Comparison of ENCODE assay signal across 7 mouse cellular contexts in genomic region chr9:57940349-57940794, GRCm38 (mm10). TPM values are rescaled to one million over a fixed set of nuclear protein-coding genes. Genes with fewer than 3 reads are reported as not detected.
DNase-seq lines count a peak whose midpoint lies in the region; ATAC-seq and TF ChIP-seq lines count a peak whose summit lies in the region.

No protein-coding gene starts in this region.

- no peaks in the 10 kb centered on the region for H3K9me3 ChIP-seq in forebrain, embryonic 10.5 days
- H3K9me3 ChIP-seq in kidney, postnatal 0 days (replicated peaks; ENCODE audit: low read length), result no peaks in the 10 kb centered on the region
- H3K9me3 ChIP-seq in midbrain, embryonic 11.5 days (ENCODE audit: control insufficient read depth, low read length), result no peaks in the 10 kb centered on the region

- H3K4me1 ChIP-seq in forebrain, embryonic 10.5 days, result peaks cover 47% of the 10 kb centered on the region
- H3K4me1 ChIP-seq in kidney, postnatal 0 days (replicated peaks; ENCODE audit: insufficient read depth, low read length), result peaks cover 8% of the 10 kb centered on the region; the same call in 1 of the 2 replicates
- H3K4me1 ChIP-seq in midbrain, embryonic 11.5 days (ENCODE audit: control insufficient read depth, insufficient read depth, low read length), result peaks cover 19% of the 10 kb centered on the region

- no peak; the same call in 1 of the 2 replicates for TF ChIP-seq POLR2A in brain, embryonic 14.5 days (IDR thresholded peaks at IDR 0.05; ENCODE audit: borderline replicate concordance, extremely low read depth, insufficient read depth, insufficient read length, poor library complexity, severe bottlenecking)

- peak overlapping the region; percentile 76 for H3K9ac ChIP-seq in kidney, postnatal 0 days (ENCODE audit: low read depth, low read length)
- H3K9ac ChIP-seq in midbrain, embryonic 11.5 days (ENCODE audit: low read length), result peak overlapping the region; percentile 77

- under 1% methylated on average over 44 of the region's 44 CpGs for WGBS in forebrain, embryonic 10.5 days
- WGBS in kidney, postnatal 0 days, result 0% methylated on average over 42 of the region's 44 CpGs
- WGBS in midbrain, embryonic 11.5 days, result under 1% methylated on average over 44 of the region's 44 CpGs

- H3K36me3 ChIP-seq in forebrain, embryonic 10.5 days (replicated peaks), result no peaks in the 10 kb centered on the region
- H3K36me3 ChIP-seq in kidney, postnatal 0 days (ENCODE audit: insufficient read depth, low read length), result no peaks in the 10 kb centered on the region
- no peaks in the 10 kb centered on the region for H3K36me3 ChIP-seq in midbrain, embryonic 11.5 days (ENCODE audit: control insufficient read depth, insufficient read depth, low read length)

- peaks cover 92% of the 10 kb centered on the region for H3K27me3 ChIP-seq in forebrain, embryonic 10.5 days (ENCODE audit: poor library complexity, severe bottlenecking)
- H3K27me3 ChIP-seq in kidney, postnatal 0 days (ENCODE audit: insufficient read depth, low read length), result 0 out of 2 replicates have a peak, but pooled peaks cover 17% of the 10 kb centered on the region
- H3K27me3 ChIP-seq in midbrain, embryonic 11.5 days (ENCODE audit: control insufficient read depth, insufficient read depth, low read length), result peaks cover 25% of the 10 kb centered on the region

- peak overlapping the region; percentile 82 for H3K4me3 ChIP-seq in forebrain, embryonic 10.5 days
- peak overlapping the region; percentile 74 for H3K4me3 ChIP-seq in kidney, postnatal 0 days (replicated peaks; ENCODE audit: low read depth, low read length)
- H3K4me3 ChIP-seq in midbrain, embryonic 11.5 days (ENCODE audit: low read depth, low read length), result peak overlapping the region; percentile 76

- peak; percentile 52; the same call in 1 of the 2 replicates for ATAC-seq in kidney, postnatal 0 days (replicated peaks; ENCODE audit: low FRiP score, low read depth)
- peak; percentile 72 for ATAC-seq in midbrain, embryonic 11.5 days (ENCODE audit: low FRiP score)
- no peak for ATAC-seq in megakaryocyte progenitor cell, adult 5-6 weeks (replicated peaks; ENCODE audit: poor library complexity)

- H3K27ac ChIP-seq in forebrain, embryonic 10.5 days, result peak overlapping the region; percentile 85
- peak overlapping the region; percentile 19; the same call in 1 of the 2 replicates for H3K27ac ChIP-seq in kidney, postnatal 0 days
- peak overlapping the region; percentile 47 for H3K27ac ChIP-seq in midbrain, embryonic 11.5 days (ENCODE audit: low read depth, low read length)

- H3K4me2 ChIP-seq in kidney, postnatal 0 days (ENCODE audit: low read length), result peak overlapping the region; percentile 99
- peak overlapping the region; percentile 65 for H3K4me2 ChIP-seq in midbrain, embryonic 11.5 days

- DNase-seq in ovary, postnatal 36 days (ENCODE audit: low spot score), result peak; percentile 50
- no peak for DNase-seq in ovary, postnatal 10 days (ENCODE audit: low spot score)
- DNase-seq in brain, embryonic 14.5 days (ENCODE audit: low read depth), result peak; percentile 73
- peak; percentile 59 for DNase-seq in forebrain, embryonic 10.5 days (ENCODE audit: extremely low spot score, low spot score)
- DNase-seq in kidney, postnatal 0 days (ENCODE audit: low spot score), result peak; percentile 41
- DNase-seq in midbrain, embryonic 11.5 days (ENCODE audit: low spot score, missing footprints), result peak; percentile 97

- no peak for TF ChIP-seq CTCF in brain, embryonic 14.5 days (IDR thresholded peaks at IDR 0.05; ENCODE audit: borderline replicate concordance, extremely low read depth, insufficient read depth, insufficient read length)
- TF ChIP-seq CTCF in kidney, postnatal 0 days (IDR thresholded peaks at IDR 0.05; ENCODE audit: low read depth), result no peak

RNA-seq across cellular contexts. Expression of gene Sema7a, which starts 0.5 kb away (rescaled TPM):
- polyA plus RNA-seq in brain, embryonic 14.5 days (2012; rRNA removed), result 37.9 and 42.7 TPM in 2 replicates
- 0.14 and 0.75 TPM in 2 replicates for polyA plus RNA-seq in forebrain, embryonic 10.5 days (2016; fragmentation: Nextera tagmentation; extraction: Ambion mirVana)
- 0.46 and 0.80 TPM in 2 replicates for polyA plus RNA-seq in kidney, postnatal 0 days (2015; fragmentation: Nextera tagmentation; extraction: Ambion mirVana)
- 0.78 and 1.0 TPM in 2 replicates for polyA plus RNA-seq in midbrain, embryonic 11.5 days (2014; fragmentation: Nextera tagmentation; extraction: Ambion mirVana)
- 0.10 and 0.27 TPM in 2 replicates for total RNA-seq in megakaryocyte progenitor cell, adult 5-6 weeks (2015)
- total RNA-seq in megakaryocyte progenitor cell, adult 5-6 weeks (2017), result 0.04 and 0.61 TPM in 2 replicates

RNA-seq across cellular contexts. Expression of gene Ubl7, which starts 29.6 kb away (rescaled TPM):
- 125 and 140 TPM in 2 replicates for polyA plus RNA-seq in brain, embryonic 14.5 days (2012; rRNA removed)
- 109 and 111 TPM in 2 replicates for polyA plus RNA-seq in forebrain, embryonic 10.5 days (2016; fragmentation: Nextera tagmentation; extraction: Ambion mirVana)
- polyA plus RNA-seq in kidney, postnatal 0 days (2015; fragmentation: Nextera tagmentation; extraction: Ambion mirVana), result 124 and 141 TPM in 2 replicates
- 111 and 112 TPM in 2 replicates for polyA plus RNA-seq in midbrain, embryonic 11.5 days (2014; fragmentation: Nextera tagmentation; extraction: Ambion mirVana)
- total RNA-seq in megakaryocyte progenitor cell, adult 5-6 weeks (2015), result 72.7 and 78.4 TPM in 2 replicates
- 14.2 and 16.1 TPM in 2 replicates for total RNA-seq in megakaryocyte progenitor cell, adult 5-6 weeks (2017)

Comparison
In these comparisons a context has a peak if more than half of its experiments do, and no peak if none do; other contexts are left out.
1. H3K27ac ChIP-seq: peak in every context shown above with its lines; median percentile 85 in forebrain, embryonic 10.5 days; 47 in midbrain, embryonic 11.5 days; 19 in kidney, postnatal 0 days.
2. RNA of gene Sema7a, which starts 0.5 kb away (polyA plus RNA-seq): 37.9 to 42.7 TPM in brain, embryonic 14.5 days; 0.46 to 0.80 TPM in kidney, postnatal 0 days, 0.78 to 1.0 TPM in midbrain, embryonic 11.5 days and 0.14 to 0.75 TPM in forebrain, embryonic 10.5 days; every median in the first group is over 10 times any median in the second.
3. Peak in every context shown above with its lines, with median percentiles within 50 percentile points of each other: H3K4me3 ChIP-seq.